Mouse (Mus musculus) olfactory bulb, adult 2 months (tissue): Measurements from ENCODE around the gene Grap2.

Source experiments
- CTCF ChIP-seq: fragments of 200-500 bp; IDR thresholded peaks from 2 replicates; pipeline ENCODE4 v1.5.1; 2012; ENCODE audit warnings: low read depth, mild to moderate bottlenecking, low read length, moderate library complexity; ENCODE audit not compliant: insufficient read depth
- POLR2A ChIP-seq: fragments of 200-500 bp; IDR thresholded peaks from 2 replicates; pipeline ENCODE4 v1.6.1; 2012; ENCODE audit warnings: mild to moderate bottlenecking, low read depth, low read length, moderate library complexity; ENCODE audit not compliant: insufficient read depth

- TF ChIP-seq CTCF, result no peak
- no peak for TF ChIP-seq POLR2A
These were observed at the start of gene Grap2 for GRCm38 (mm10) chr15:80572291-80572690.
